Mouse (Mus musculus) E14TG2a.4 (cell line): ENCODE measurements around the gene Catsper1.

Experiments used
- H3K27me3 ChIP-seq: 2 replicates; pipeline ENCODE4 v1.6.1; 2014; ENCODE audit warnings: low read length, control low read depth; ENCODE audit not compliant: insufficient read depth
- H3K36me3 ChIP-seq: 2 replicates; pipeline ENCODE4 v1.6.1; 2014; ENCODE audit warnings: low read length, control low read depth; ENCODE audit not compliant: insufficient read depth
- H3K4me1 ChIP-seq: replicated peaks from 2 replicates; pipeline ENCODE4 v1.6.1; 2014; ENCODE audit warnings: low read depth, low read length, control low read depth
- H3K4me3 ChIP-seq: replicated peaks from 2 replicates; pipeline ENCODE4 v1.5.1; 2014; ENCODE audit warnings: mild to moderate bottlenecking, low read length
- H3K9me3 ChIP-seq: 2 replicates; pipeline ENCODE4 v1.6.1; 2014; ENCODE audit warnings: low read length, control low read depth
- CTCF ChIP-seq: conservative IDR thresholded peaks from 2 replicates; pipeline ENCODE4 v1.5.1; 2014; ENCODE audit warnings: low read length
- NANOG ChIP-seq: IDR thresholded peaks from 2 replicates; pipeline ENCODE4 v1.6.1; 2014; ENCODE audit warnings: borderline replicate concordance, low read length, mixed read lengths
- POU5F1 ChIP-seq: IDR thresholded peaks from 2 replicates; pipeline ENCODE4 v1.6.1; 2014; ENCODE audit warnings: low read length, borderline replicate concordance

The Catsper1 gene

DNA sequence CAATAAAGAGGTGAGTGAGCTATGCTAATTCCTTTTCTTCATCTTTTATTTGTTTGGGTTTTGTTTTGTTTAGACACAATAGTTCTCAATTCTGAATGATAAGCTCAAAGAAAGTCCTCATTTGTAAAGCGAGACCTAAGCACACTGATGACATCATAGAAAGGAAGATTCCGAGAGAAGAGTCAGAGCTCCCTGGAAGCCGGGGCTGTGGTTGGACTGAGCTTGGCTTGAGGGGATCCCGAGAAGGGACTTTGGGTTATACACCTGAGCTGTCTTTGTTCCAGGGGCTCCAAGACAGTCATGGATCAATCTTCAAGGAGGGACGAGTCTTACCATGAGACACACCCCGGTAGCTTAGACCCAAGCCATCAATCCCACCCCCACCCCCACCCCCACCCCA is at the start of gene Catsper1:
Catsper1 (plus strand) TSS at position 301 of the 400 bp plus-strand sequence.
- Histone ChIP-seq H3K27me3 (no peaks in the 10 kb centered on the region), H3K36me3 (no peaks in the 10 kb centered on the region), H3K9me3 (no peaks in the 10 kb centered on the region), H3K4me3 (no peak within 1 kb of the TSS), H3K4me1 (peaks cover 15% of the 10 kb centered on the region)
- TF ChIP-seq CTCF (no peak), NANOG (no peak), POU5F1 (no peak)

DNA sequence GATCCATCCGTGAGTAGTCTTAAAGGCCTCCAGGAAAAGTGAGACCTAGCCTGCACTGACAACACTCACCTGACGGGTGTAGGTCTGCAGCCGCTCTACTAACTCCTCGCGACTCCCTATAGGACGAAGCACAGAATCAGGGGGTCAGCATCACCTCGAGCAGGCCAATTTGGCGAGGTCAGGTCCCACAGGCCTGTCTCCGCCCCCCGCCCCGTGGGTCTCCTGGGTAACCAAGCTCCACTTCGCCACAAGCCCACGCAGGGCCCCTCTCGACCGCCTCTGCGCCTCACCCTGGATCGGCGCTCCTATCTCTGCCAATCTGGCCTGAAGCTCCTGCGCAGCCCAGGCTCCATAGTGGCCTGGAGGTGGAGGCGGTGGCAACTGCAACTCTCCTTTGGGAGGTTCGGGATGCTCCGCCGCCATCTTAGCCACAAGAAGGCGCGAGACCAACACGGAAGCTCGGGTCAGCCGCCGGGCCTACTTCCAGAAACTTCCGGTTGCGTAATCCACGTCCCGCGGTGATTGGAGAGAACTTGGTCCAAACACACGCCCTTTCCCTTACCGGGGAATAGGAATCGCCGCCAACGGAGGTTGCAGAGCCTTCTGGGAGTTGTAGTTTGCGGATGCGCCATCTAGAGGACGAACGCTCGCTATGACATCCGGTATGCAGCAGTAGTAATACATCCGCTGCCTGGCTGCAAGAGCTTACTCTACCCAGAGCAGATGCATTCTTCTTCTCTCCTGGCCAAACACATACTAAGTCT is 40.4 kb upstream of the Catsper1 start, which contains the start of gene Sf3b2:
Sf3b2 (minus strand) TSS at position 484 of the 764 bp plus-strand sequence.
- Histone ChIP-seq H3K27me3 (peaks cover 13% of the 10 kb centered on the region; the same call in 1 of the 2 replicates), H3K4me1 (peaks cover 61% of the 10 kb centered on the region), H3K36me3 (peaks cover 41% of the 10 kb centered on the region), H3K9me3 (no peaks in the 10 kb centered on the region), H3K4me3 (peak within 1 kb of the TSS; percentile 97)
- no peak for TF ChIP-seq NANOG
- peak; percentile 65 for TF ChIP-seq CTCF

DNA sequence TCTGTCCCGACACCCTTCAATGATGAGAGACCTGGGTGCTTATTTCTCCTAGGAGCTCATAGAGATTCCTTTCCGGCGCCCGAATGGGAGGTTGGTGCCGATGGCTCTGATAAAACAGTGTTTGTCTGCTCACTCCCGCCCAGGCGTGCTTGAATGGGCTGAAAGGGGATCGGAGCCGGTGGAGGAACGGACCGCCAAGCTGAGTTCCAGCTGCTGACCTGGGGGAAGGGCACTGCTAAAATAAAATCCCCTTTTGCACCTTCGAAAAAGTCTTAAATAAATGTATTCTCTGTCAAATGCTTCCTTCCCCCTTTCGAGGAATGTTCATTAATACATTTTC is 39.8 kb upstream of the Catsper1 start:
- H3K27me3 ChIP-seq: peaks cover 13% of the 10 kb centered on the region; the same call in 1 of the 2 replicates
- peak overlapping the region; percentile 97 for H3K4me3 ChIP-seq
- peaks cover 36% of the 10 kb centered on the region for H3K36me3 ChIP-seq
- no peaks in the 10 kb centered on the region for H3K9me3 ChIP-seq
- peaks cover 66% of the 10 kb centered on the region for H3K4me1 ChIP-seq
- TF ChIP-seq CTCF (no peak), NANOG (no peak), POU5F1 (no peak)

DNA sequence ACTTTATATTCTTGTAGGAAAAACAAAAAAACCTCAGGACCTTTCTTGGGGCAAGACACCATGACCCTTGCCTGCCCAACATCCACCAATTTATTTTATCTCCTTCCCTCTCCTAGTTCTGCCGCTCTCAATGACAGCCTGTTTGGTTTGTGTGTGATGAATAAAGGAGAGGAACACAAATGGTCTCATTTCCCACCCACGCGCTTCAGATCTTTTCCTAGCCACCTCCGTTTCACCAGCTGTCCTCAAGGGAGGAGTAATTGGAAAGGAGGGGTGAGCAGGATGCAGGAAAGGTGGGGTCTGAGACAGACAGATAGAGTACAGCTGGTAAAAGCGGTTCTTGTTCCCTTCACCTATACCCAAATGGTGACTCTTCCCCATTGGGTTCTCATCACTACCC is 38.9 kb upstream of the Catsper1 start:
- peak overlapping the region; percentile 97 for H3K4me3 ChIP-seq
- peaks cover 27% of the 10 kb centered on the region for H3K36me3 ChIP-seq
- peaks cover 13% of the 10 kb centered on the region; the same call in 1 of the 2 replicates for H3K27me3 ChIP-seq
- H3K4me1 ChIP-seq: peaks cover 74% of the 10 kb centered on the region
- no peaks in the 10 kb centered on the region for H3K9me3 ChIP-seq
- TF ChIP-seq NANOG: no peak
- no peak for TF ChIP-seq POU5F1
- TF ChIP-seq CTCF: no peak

DNA sequence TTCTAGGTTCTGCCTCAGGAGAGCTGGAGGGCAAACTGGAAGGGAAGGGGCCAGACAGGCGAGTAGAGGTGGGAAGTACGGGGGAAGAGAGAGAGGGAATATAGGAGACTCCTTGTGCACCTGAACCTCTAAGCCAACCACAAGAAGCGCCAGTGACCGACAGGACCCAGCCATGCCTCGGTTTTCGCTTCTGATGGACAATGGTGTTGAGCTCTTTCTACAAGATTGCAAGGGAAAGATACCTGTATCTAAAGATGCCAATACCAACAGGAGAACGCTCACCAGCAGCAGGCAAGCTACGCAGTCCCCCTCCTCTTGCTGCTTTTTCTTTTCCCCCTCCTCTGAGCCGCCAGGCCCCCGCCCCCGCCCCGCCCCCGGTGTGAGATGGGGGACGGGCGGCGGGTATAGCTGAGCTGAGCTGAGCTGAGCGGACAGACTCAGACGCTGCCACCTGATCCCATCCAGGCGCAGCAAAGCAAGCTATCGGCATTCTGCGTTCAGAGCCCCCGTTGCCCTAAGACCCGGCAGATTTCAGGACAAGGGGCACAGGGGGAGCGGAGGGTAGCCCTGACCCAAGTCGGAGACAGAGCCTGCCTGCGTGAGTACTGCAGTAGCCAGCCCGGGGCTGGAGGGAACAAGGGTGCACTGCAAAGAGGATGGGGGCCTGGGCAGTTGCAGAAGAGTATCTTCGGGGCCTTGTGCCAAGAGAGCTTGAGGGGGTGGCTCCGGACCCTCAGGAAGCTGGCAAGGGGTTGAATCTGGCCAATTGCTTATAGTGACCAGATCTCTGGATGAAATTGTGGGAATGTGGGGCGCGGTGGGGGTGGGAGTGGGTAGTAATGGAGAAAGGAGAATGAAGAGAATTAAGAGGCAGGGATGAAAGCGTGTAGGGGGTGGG is 37.4 kb upstream of the Catsper1 start, which contains the start of gene Gal3st3:
Gal3st3 (plus strand) TSS at position 429 of the 898 bp plus-strand sequence.
- peaks cover 13% of the 10 kb centered on the region; the same call in 1 of the 2 replicates for H3K27me3 ChIP-seq
- no peaks in the 10 kb centered on the region for H3K9me3 ChIP-seq
- H3K4me3 ChIP-seq: peak within 1 kb of the TSS; percentile 79
- H3K4me1 ChIP-seq: peaks cover 79% of the 10 kb centered on the region
- peaks cover 11% of the 10 kb centered on the region for H3K36me3 ChIP-seq
- TF ChIP-seq NANOG (no peak), CTCF (no peak), POU5F1 (no peak)

DNA sequence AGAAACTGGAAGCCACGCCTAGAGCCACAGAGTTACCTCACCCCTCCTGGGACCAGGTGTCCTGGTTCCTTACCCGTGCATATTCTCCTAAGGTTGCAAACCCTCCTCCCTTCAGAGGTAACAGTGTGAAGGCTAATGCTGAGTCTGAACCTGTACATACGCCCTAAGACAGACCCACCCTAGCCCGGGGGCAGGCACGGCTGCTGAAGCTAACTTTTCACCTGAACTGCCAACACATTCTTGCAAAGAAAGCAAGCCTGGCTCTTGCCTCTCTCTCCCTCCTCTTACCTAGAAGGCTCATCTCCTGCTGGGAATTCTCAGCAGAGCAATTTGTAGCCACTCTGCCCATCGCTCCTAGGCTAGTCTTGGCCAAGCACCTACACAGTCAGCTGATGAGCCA is 35.0 kb upstream of the Catsper1 start:
- peak overlapping the region; percentile 17; the same call in 1 of the 2 replicates for H3K4me3 ChIP-seq
- H3K36me3 ChIP-seq: 0 out of 2 replicates have a peak, but pooled peaks cover 6% of the 10 kb centered on the region
- peaks cover 13% of the 10 kb centered on the region; the same call in 1 of the 2 replicates for H3K27me3 ChIP-seq
- H3K4me1 ChIP-seq: peaks cover 73% of the 10 kb centered on the region
- no peaks in the 10 kb centered on the region for H3K9me3 ChIP-seq
- no peak; the same call in 1 of the 2 replicates for TF ChIP-seq NANOG
- TF ChIP-seq POU5F1: no peak
- TF ChIP-seq CTCF: no peak

DNA sequence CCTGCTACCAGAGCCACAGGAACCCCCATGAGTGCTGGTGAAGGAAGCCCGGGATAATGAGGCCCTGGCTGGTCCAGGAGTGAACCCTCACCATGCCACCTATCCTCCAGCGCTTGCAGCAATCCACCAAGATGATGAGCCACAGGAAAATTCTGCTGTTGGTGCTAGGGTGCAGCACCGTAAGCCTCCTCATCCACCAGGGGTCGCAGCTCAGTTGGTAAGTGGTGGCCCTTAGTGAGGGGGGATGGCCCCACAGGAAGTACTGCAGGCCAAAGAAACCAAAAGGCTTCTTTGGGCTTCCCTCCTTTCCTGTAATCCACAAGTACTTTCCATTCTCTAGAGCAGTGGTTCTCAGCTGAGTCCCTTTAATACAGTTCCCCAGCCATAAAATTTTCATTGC is 33.1 kb upstream of the Catsper1 start:
- H3K27me3 ChIP-seq: peaks cover 20% of the 10 kb centered on the region
- no peak overlapping the region for H3K4me3 ChIP-seq
- TF ChIP-seq CTCF: peak; percentile 77
- no peak for TF ChIP-seq NANOG
- H3K4me1 ChIP-seq: peaks cover 70% of the 10 kb centered on the region
- H3K9me3 ChIP-seq: no peaks in the 10 kb centered on the region
- 0 out of 2 replicates have a peak, but pooled peaks cover 6% of the 10 kb centered on the region for H3K36me3 ChIP-seq

DNA sequence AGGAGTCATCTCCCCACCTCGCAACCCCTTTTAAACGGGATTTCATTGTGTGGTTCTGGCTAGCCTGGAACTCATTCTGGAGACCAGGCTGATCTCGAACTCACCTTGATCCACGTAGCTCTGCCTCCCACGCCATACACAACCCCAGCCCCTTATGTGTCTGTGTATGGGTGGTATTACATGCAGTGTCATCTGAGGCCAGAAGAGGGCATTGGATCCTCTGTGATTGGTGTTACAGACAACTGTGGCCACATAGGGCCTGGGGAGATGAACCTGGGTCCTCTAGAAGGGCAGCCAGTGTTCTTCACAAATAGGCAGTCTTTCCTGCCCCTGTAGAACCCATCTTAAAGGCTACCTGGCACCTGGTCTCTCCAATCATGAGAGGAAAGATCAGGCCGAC is 29.3 kb upstream of the Catsper1 start:
- H3K27me3 ChIP-seq: peaks cover 21% of the 10 kb centered on the region
- 0 out of 2 replicates have a peak, but pooled peaks cover 6% of the 10 kb centered on the region for H3K36me3 ChIP-seq
- TF ChIP-seq CTCF (peak; percentile 33), NANOG (no peak)
- H3K4me1 ChIP-seq: peaks cover 42% of the 10 kb centered on the region
- H3K9me3 ChIP-seq: no peaks in the 10 kb centered on the region
- peak overlapping the region; percentile 72 for H3K4me3 ChIP-seq
